Mouse (Mus musculus): ENCODE data around the gene Ltbp2.

Ltbp2 gene

DNA sequence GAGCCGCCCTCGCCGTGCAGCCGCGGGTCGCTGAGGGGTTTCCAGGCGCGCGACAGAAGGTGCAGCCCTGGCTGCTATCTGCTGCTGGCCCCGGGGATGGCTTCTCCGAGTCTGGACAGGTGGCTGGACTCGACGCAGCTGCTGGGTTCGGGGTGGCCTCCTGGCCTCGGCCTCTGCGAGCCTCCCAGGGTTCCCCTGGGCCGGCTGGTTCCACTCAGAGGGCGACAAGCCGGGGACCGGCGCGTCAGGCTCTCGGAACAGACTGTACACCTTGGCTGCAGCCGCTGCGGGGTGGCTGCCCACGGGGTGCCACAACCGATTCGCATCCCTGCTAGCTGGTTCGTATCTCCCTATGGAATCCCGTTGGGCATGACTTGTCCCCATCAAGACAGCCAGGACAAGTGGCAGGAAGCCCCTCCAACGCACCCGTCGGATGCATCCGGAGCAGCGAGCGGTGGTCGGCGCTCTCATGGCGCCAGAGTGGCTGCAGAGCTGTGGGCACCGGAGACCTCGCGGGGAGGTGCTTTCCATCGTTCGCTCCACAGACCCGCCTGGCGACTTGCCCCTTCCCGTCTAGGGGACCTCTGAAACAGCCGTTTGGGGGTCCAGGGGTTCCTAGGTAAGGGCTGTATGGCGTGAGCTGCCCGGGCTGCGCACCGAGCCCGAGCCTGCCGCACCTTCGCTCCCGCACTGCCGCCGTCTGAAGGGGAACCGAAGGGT is 411 bp downstream of the Ltbp2 start:
- peak; percentile 52 for DNase-seq

DNA sequence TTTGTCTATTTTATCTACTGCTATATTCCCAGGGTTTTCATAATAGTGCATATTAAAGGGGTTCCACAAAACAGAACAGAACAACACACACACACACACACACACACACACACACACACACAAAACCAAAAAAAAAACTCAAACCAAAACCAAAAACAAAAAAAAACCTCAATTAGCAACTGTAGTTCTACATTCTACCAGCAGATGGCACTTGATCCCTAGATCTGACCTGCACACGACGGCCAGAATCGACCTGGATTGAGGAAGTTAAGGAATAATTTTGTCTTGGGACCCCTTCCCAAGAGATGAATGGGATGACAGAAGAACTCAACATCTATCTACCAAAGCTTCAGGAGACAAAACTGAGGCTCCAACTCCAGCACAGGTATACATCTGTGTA is 2.9 kb downstream of the Ltbp2 start:
- peak; percentile 40 for DNase-seq

DNA sequence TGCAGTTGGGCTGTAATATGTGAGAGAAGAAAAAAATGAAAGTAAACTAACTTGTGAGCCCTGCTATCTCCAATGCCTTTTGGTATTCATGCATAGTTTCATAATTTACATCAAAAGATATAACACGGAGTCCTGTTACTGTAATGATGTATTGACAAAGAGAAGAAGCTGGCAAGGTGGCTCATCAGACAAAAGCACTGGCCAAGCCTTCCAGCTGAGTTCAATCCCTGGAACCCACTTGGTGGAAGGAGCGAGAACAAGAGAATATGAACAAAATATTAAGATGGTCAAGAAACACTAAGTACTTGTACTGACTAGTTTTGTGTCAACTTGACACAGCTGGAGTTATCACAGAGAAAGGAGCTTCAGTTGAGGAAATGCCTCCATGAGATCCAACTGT is 4.0 kb downstream of the Ltbp2 start:
- no peak for DNase-seq

DNA sequence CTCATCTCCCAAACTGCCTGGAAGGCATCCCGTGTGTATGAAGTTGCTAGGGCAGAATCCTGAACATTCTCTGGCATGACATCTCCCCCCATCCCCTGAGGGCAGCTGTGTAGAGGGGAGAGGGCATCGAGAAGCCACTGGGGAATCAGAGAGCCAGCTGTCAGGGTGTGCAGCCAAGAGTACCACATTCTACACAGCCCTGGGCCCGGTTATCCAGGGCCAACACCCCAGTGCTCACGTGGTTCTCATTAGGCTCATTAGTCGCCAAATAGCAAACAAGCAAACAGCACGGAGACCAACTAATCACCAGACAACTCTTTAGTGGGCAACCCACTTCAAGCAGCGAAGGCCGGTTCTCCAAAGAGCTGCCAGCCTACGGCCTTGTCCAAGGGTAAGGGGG is 10.9 kb downstream of the Ltbp2 start:
- no peak for DNase-seq

GRCm38 (mm10) chr12:84864801-84865200 is 11.5 kb downstream of the Ltbp2 start:
- no peak for DNase-seq

DNA sequence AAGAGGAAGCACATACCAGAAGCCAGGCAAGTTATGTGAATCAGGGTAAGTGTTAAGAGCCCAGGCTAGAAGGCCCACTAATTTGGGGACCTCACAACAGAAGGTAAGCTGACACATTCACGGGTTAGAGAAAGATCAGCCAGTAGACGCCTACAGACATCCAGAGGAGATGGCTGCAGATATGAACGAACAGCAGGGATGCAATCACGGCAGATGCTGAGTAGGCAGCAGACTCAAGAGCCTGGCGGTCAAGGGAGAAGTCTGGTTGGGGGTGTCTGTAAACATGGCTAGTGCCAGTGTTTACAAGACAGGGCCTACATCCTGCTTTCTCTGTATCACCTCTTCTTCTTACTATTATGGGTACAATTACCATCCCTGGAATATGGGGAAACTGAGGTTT is 13.1 kb downstream of the Ltbp2 start:
- no peak for DNase-seq

DNA sequence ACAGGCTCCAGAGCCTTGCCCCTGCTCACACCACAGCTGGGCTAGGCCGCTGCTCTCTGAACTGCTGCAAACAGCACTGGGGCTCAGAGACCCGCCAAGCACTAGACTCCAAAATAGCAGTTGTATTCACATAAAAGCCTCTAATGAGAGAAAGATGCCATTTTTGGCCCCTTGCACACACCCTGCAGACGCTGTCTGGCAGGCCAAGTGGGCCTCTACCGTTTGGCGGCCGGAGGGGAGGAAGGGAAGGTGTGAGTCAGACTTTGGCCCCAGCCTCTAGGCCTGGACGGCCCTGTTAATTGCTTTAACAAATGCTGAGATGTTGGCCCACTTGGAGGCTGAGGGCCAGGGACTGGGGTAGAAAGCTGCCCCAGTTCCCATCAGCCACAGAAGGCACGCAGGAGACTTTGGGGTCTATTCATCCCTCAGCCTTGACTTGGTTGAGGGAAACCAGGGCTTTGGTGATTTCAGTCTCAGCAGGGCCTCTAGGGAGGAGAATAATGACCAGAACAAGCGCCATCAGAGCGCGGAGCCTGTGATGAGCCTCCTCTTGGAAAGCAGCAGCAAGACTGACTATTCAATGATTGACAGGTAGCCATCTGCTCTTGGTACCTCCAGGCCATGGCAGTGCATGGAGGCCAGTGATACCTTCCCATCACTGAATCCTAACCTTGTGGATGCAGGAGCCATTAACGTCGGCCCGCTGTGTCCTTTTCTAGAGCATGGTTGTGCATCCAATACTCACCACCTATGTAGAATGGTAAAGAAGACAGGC is 14.0 kb downstream of the Ltbp2 start:
- DNase-seq = peak; percentile 66

DNA sequence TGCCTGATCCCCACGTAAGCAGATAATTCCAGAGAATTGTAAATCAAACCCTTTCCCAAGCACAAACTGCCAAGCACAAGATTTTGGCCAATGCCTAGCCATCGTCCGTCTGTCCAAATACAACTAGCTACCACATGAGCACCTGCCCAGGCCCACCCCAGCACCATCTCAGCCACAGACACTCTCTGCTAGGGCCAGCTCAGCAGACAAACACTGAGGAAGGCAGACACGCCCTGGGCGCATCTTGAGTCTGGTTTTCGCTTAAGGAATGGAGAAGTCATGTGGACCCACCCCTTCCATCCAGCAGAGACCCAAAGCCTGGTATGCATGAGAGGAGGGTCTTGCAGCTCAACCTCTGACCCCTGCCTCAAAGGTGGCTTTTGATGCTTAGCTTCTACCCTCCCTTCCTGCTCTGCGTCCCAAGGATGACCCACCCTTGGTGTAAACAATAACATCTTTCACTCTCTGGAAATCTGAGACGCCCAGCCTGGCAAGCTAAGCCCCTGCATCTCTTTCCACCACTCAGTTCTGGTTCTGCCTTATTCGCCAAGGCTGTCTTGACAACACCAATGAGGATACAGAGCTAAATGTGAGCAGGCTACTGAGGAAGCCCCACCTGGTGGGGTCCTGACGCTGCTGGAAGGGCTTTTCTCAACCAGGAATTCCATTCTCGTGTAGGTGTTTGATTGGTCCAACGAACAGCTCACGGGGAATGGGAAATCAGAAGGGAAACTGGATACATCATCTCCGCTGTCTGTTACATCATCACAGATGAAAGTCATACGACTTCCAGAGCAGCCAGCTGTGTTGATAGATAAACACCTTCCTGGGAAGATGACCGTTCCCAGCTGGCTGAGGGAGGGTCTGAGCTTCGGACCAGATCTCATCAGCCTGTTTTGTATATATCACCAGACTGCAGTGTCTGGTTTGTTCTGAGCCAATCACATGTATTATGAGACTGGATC is 17.9 kb downstream of the Ltbp2 start:
- DNase-seq = no peak

DNA sequence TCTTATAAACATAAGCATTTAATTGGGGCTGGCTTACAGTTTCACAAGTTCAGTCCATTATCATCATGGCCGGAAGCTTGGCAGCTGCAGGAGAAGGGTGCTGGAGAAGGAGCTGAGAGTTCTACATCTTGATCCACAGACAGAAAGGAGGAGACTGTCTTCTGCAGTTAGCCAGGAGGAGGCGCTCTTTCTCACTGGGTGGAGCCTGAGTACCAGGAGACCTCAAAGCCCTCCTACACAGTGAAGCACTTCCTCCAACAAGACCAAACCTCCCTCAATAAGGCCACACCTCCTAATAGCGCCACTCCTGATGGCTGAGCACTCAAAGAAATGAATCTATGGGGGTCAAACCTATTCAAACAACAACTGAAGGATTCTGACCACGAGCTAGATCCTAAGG is 18.6 kb downstream of the Ltbp2 start:
- no peak for DNase-seq

DNA sequence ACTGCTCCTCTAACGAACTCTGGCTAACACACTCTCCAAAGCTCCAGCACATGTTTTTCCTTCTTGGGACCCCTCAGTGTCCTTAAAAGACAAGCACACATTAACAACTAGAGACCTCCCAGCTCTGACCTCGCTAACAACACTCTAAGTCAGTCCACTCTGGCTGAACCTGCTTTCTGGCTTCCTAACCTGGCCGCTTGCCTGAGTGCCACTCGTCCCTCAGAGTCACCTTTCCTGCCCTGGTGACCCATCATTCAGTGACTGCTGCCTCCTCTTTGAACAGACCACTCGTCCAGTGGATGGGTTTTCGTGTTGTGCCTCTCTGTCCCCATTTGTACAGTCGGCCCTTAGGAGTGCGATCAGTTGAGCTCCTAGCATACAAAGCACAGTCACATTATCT is 19.8 kb downstream of the Ltbp2 start:
- DNase-seq = no peak

DNA sequence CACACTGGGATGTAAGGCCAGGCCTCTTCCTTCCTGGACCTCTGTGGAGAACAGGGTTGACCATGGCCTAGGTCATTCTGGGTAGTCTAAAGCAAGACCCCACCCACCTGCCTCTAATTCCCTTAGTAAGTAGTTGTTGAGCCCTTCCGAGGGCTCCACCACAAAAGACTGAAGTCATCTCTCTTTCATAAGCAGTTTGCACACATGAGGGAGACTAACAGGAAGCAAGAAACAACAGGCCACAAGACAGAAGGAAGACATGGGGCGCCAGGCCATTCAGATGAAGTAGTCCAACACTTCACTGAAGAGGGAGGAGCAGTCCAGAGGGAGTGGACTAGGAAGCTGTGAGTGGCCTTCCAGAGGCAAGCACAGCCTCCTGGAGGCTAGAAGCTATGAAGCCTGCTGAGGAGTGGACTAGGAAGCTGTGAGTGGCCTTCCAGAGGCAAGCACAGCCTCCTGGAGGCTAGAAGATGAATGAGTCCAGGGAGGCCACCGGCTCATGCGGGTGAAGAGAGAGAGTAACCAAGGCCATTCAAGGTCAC is 21.2 kb downstream of the Ltbp2 start:
- DNase-seq = no peak

- DNase-seq = no peak
Measured at GRCm38 (mm10) chr12:84854392-84855033, 21.8 kb downstream of the Ltbp2 start.

DNA sequence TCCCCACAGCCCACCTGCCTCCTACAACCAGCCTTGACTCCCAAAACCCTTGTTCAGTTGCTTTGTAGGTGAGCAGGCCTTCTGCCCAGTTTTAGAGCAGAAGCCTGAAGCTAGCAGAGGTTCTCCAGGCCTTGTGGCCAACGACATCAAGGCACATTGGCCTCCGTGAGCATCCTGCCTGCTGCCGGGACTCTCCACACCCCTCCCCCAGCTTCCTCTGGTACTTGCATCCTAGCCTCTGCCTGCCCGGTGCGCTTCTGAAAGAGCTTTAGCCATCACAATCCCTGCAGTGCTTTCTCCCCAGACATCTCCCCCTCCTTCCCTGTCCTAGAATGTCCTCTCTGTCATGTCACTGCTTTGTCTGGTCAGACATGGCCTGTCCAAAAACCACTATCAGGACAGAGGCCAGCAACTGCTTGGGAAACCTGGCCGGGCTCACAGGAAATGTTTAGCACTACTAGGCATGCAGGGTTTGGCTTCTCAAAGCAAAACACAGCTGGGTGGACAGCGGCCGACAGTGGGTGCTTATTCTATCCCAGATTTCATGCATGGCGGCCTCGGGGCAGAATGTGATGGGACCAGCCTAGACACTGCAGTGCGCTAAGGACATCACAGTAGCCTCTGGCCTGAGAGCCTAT is 24.8 kb downstream of the Ltbp2 start:
- DNase-seq = no peak

DNA sequence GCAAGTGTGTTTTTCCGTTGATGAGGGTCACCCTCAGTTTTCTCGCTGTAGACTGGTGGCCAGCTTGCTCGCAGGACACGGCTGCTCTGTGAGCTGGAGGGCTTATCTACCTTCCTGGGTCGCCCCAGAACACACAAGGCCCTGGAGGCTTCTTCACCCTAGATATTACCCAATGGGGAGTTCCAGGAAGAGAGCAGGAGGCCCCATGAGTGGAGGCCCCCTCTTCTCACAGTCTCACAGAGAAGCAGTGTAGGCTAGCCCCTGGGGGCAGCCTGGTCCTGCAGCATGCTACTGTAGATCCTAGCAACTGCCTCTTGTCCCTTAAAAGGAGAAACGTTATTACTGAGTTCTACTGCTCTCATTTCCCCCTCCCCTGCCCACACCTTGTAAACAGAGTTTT is 28.4 kb downstream of the Ltbp2 start:
- DNase-seq = no peak

DNA sequence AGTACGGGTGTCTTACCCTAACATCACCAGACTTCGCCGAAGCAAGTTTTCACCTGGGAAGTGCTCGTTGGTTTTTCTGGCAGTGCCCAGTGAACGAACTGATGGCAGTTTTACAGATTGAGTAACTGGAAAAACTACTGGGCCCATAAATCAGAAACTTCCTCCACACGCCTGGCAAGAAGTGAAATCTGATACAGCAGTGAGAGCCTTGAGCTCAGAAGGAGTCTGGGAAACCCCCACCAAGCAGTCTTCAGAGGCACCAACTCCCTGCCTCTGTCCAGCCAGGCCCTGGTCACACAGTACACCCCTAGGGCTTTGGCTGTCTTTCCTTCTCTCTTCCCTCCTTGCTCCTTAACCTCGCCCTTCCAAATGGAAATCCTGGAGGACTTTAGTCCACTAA is 28.9 kb downstream of the Ltbp2 start:
- DNase-seq = no peak

DNA sequence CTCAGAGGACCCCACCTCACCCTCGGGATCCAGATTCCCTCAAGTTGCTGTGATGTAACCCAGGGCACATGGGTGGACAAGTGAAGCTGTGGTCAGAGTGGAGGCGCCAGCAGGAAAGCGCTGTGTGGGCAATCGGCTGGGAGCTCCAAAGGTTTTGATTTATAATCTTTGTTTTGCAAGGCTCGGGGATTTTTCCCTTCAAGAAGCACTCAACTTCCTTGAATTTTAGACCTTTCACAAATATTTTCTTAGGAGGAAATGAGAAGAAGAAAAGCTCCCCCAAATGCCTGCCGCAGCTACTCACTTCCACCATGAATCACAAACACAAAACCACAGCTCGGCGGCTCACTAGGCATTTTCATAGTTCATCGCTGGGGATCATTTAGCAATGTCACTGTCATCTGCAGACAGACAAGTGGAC is 29.7 kb downstream of the Ltbp2 start:
- no peak for DNase-seq

DNA sequence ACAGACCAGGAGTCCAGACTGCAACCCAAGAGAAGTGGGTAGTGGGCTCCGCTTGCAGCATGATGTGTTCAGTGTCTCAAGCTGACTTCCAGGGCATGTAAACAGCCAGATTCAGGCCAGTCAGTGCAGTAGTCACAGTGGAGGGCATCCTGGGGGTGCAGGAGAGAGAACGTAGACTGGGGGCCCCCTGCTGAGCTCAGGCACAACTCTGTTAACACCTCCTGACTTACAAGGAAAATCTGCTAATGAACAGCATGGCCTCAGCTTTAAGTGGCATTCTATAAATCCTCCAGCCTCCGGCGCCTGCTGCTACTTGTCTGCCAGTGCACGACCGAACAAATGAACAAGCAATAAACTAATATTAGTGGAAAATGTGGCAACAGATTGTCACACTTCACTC is 33.6 kb downstream of the Ltbp2 start:
- peak; percentile 62 for DNase-seq

- peak; percentile 76 for DNase-seq
Measured at GRCm38 (mm10) chr12:84841158-84842140, 34.9 kb downstream of the Ltbp2 start.

DNA sequence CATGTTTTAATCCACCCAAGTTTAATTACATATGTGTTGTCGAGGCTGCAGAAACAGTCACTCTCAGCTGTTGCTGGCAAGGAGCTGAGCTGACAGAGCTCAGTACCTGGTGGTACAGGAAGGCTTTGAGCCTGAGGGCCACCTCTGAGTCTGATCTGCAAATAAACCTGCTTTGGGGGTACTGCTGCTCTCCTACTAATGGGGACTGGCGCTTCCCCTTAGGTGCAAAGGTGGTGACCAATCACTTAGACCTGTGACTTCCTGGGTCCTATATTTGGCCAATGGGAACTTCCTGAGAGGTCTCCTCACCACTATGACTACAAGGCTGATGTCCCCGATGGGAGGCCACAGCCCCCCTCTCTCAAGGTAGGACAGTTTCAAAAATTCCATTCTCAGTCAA is 35.6 kb downstream of the Ltbp2 start:
- DNase-seq = no peak

GRCm38 (mm10) chr12:84839965-84840364 is 36.4 kb downstream of the Ltbp2 start:
- no peak for DNase-seq

DNA sequence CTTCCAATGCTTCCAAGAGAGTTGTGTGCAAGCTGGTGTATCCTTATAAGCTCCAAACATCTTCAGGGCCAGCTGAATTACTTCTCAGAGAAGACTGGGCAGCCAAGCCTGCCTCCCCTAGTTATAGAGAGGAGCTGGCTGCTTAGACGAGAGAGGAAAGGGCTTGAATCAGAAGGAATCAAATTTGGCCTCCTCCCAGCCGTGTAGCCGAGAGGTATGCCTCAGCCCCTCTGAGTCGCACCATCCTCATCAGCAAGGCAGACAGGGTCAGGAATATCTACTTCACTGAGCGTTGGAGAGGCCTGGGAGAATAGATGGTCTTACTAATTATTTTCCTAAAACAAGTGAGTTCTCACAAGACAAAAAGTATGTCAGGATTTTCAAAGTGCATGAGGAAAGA is 40.7 kb downstream of the Ltbp2 start:
- DNase-seq = no peak

Measured in cerebellum, adult 8-10 months (tissue).